Mouse (Mus musculus) ES-E14 (cell line): ENCODE results near the gene Nol4l.

Experiments used
- CHD2 ChIP-seq: IDR thresholded peaks from 2 replicates; pipeline ENCODE4 v1.6.1; 2014; ENCODE audit warnings: mild to moderate bottlenecking, low read depth, low read length, inconsistent platforms
- HCFC1 ChIP-seq: IDR thresholded peaks from 2 replicates; pipeline ENCODE4 v1.6.1; 2012; ENCODE audit warnings: low read length, inconsistent platforms, borderline replicate concordance; ENCODE audit not compliant: insufficient read depth
- MAFK ChIP-seq: IDR thresholded peaks from 2 replicates; pipeline ENCODE4 v1.6.1; 2014; ENCODE audit warnings: mild to moderate bottlenecking, low read depth, low read length, inconsistent platforms; ENCODE audit not compliant: insufficient read depth
- ZC3H11A ChIP-seq: IDR thresholded peaks from 2 replicates; pipeline ENCODE4 v1.6.1; 2012; ENCODE audit warnings: low read depth, mild to moderate bottlenecking, inconsistent platforms, low read length, borderline replicate concordance
- ZNF384 ChIP-seq: IDR thresholded peaks from 2 replicates; pipeline ENCODE4 v1.6.1; 2012; ENCODE audit warnings: low read depth, low read length, inconsistent platforms

DNA sequence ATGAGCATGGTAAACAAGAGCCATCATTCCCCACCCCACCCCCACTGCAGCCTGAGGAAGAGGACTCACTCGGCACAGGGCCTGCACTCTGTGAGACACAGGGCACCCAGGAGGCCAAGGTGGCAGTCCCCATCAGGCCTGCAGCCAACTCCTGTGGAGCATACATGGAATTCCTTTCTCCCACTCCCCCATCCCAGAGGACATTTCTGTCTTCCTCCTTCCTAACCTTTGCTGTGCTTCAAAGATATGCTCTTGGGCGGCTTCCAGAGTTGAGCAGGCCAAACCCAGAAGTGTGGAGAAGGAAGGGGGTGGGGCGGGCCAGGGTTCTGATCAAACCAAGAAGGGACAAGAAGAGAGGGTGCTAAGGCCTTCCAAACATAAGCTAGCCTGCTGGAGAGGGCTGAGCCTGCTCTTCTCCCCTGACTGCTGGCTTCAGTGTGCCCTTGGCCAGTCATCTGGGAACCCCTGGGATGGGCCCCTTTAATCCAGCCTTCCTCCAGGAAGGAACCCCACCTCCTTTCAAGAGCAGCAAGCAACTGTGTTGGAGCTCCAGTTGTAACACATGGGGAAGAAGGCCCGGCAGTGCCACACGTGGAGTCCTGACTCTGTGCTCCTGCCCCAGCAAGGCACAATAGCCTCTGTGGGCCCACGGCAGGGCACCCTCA lies 93.0 kb downstream of the Nol4l start:
- TF ChIP-seq CHD2 (no peak), ZC3H11A (no peak), HCFC1 (no peak), MAFK (no peak), ZNF384 (no peak)
